Mouse (Mus musculus): ENCODE results near the gene Cuedc2. TPM values are rescaled to one million over a fixed set of nuclear protein-coding genes. Genes with fewer than 3 reads are reported as not detected.
A peak's percentile ranks its signal among the peaks of the same experiment; 100 is the strongest.

Gene Cuedc2
- total and polyA plus RNA-seq, 2 experiments from 2014 or later: 91.7 to 129 TPM

DNA sequence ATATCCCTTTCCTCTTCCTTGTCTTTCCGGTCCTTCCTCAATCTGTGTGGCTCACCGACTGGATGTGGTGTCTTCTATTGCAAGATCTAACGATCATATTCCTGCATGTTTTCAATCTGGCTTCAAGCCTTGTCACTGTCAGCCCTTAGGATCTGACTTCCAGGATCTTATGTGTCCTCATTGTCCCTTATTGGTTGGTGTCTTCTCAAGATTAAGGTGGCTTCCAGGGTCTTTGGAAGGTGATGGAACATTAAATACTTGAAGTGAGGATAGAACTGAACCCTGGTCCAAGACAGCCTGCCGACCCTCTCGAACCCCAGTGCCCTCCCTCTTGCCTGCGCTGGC is 412 bp upstream of the Cuedc2 start:
- Histone ChIP-seq H3K4me2 (ENCODE audit: low read depth, low read length) (peak overlapping the region; percentile 45), H3K36me3 (replicated peaks; ENCODE audit: control insufficient read depth, insufficient read depth, low read length) (no peaks in the 10 kb centered on the region), H3K27me3 (ENCODE audit: control insufficient read depth, insufficient read depth, low read length) (no peaks in the 10 kb centered on the region), H3K27ac (ENCODE audit: low read depth) (peak overlapping the region; percentile 45), H3K4me1 (ENCODE audit: control insufficient read depth, insufficient read depth) (peaks cover 7% of the 10 kb centered on the region; the same call in 1 of the 2 replicates), H3K9ac (replicated peaks; ENCODE audit: low read depth, low read length) (0 out of 2 replicates have a peak overlapping the region, but pooled peaks have one; percentile 1), H3K4me3 (ENCODE audit: low read depth, low read length) (peak overlapping the region; percentile 87), H3K9me3 (replicated peaks; ENCODE audit: control insufficient read depth, low read length) (no peaks in the 10 kb centered on the region)
- ATAC-seq (ENCODE audit: insufficient read depth, low read depth): peak; percentile 25
- no peak for TF ChIP-seq CTCF (IDR thresholded peaks at IDR 0.05; ENCODE audit: low read depth)
- no peak for TF ChIP-seq EP300 (IDR thresholded peaks at IDR 0.05; ENCODE audit: low read depth)
- WGBS: 47% methylated on average over 6 of the region's 6 CpGs
- DNase-seq (ENCODE audit: low spot score): no peak

DNA sequence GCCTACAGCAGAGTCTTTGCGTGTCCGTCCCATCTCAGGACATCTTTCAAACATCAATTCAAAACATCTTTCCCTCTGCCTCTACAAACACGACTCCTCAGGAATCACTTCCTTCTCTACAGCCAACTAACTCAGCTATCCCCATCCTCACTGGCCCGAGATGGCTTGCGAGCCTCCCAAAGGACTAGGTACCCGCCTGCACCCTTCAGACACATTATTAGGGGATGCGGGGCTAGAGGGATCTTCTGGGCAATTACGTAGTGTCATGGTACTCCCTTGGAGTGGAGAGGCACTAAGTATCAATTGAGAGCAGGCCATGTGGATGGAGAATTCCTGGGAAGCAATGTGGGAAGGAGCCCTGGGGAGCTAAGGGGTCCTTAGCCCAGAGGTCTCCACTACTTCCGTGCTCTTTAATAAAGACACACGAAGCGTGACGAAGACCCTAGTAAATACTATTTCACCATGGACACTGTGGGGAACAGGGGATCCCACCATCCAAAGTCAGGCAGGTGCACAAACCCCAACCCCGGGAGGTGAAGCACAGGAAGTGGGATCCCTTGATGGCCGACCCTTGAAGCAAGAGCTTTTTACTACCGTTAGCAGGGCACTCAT is 677 bp downstream of the Cuedc2 start:
- peak overlapping the region; percentile 90 for H3K4me2 ChIP-seq (ENCODE audit: low read depth, low read length)
- TF ChIP-seq CTCF (IDR thresholded peaks at IDR 0.05; ENCODE audit: low read depth) (no peak), EP300 (IDR thresholded peaks at IDR 0.05; ENCODE audit: low read depth) (no peak)
- H3K4me1 ChIP-seq (ENCODE audit: control insufficient read depth, insufficient read depth): peaks cover 7% of the 10 kb centered on the region; the same call in 1 of the 2 replicates
- peak overlapping the region; percentile 87 for H3K4me3 ChIP-seq (ENCODE audit: low read depth, low read length)
- H3K27ac ChIP-seq (ENCODE audit: low read depth): peak overlapping the region; percentile 72
- H3K9me3 ChIP-seq (replicated peaks; ENCODE audit: control insufficient read depth, low read length): no peaks in the 10 kb centered on the region
- no peaks in the 10 kb centered on the region for H3K27me3 ChIP-seq (ENCODE audit: control insufficient read depth, insufficient read depth, low read length)
- DNase-seq (ENCODE audit: low spot score) (no peak), ATAC-seq (ENCODE audit: insufficient read depth, low read depth) (peak; percentile 3; the same call in 1 of the 2 replicates)
- WGBS: 37% methylated on average over 15 of the region's 15 CpGs
- H3K9ac ChIP-seq (replicated peaks; ENCODE audit: low read depth, low read length): peak overlapping the region; percentile 80
- H3K36me3 ChIP-seq (replicated peaks; ENCODE audit: control insufficient read depth, insufficient read depth, low read length): no peaks in the 10 kb centered on the region

DNA sequence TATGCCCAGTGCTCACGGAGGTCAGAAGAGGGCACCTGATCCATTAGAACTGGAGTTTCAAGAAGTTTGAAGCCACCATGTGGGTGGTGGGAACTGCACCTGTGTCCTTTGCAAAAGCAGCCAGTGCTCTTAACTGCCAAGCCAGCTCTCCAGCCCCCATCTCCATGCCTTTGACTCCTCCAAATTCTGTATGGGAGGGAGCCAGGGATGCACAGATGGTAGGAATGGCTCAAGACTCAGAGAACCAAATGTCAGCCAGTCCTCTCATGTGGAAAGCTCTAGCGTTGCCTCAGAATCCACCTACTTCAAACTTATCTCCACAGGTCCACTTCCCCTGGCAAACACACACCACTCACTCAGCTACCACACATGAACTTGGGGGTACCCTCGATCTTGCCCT is 4.6 kb downstream of the Cuedc2 start:
- no peak overlapping the region for H3K4me2 ChIP-seq (ENCODE audit: low read depth, low read length)
- WGBS: 79% methylated on average over 3 of the region's 3 CpGs
- H3K9me3 ChIP-seq (replicated peaks; ENCODE audit: control insufficient read depth, low read length): no peaks in the 10 kb centered on the region
- peaks cover 20% of the 10 kb centered on the region for H3K36me3 ChIP-seq (replicated peaks; ENCODE audit: control insufficient read depth, insufficient read depth, low read length)
- DNase-seq (ENCODE audit: low spot score) (no peak), ATAC-seq (ENCODE audit: insufficient read depth, low read depth) (no peak)
- H3K4me1 ChIP-seq (ENCODE audit: control insufficient read depth, insufficient read depth): peaks cover 14% of the 10 kb centered on the region
- H3K9ac ChIP-seq (replicated peaks; ENCODE audit: low read depth, low read length): no peak overlapping the region
- H3K27ac ChIP-seq (ENCODE audit: low read depth): no peak overlapping the region
- no peaks in the 10 kb centered on the region for H3K27me3 ChIP-seq (ENCODE audit: control insufficient read depth, insufficient read depth, low read length)
- H3K4me3 ChIP-seq (ENCODE audit: low read depth, low read length): no peak overlapping the region
- TF ChIP-seq EP300 (IDR thresholded peaks at IDR 0.05; ENCODE audit: low read depth) (no peak), CTCF (IDR thresholded peaks at IDR 0.05; ENCODE audit: low read depth) (no peak)

DNA sequence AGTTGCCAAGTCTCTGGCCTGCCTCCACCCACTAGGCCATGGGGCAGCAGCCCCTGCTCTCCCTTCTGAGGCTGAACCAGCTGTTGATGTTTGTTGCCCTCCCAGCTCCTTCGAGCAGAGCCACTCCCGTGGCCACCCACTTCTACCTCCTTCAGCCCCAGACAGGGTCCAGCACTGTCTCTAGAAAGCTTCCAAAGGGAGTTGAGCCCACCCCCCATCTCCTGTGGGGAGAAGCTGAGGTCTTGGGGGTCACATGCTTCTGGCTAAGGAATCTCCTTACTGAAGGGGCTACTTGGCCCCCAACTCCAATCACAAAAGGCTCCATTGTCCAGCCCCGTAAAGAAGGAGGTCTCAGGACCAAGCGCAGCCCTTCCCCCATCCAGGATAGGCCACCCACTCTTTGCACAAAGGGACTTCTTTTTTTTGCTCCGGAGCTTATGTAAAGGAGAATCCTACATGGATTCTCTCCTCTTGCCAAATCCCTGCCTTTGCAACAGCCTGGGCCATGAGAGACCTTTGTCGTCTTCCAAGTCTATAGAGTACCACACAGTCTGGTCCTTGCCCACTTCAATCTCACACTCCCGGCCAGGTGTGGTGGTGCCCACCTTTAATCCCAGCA is 5.7 kb downstream of the Cuedc2 start:
- no peaks in the 10 kb centered on the region for H3K9me3 ChIP-seq (replicated peaks; ENCODE audit: control insufficient read depth, low read length)
- H3K4me3 ChIP-seq (ENCODE audit: low read depth, low read length): no peak overlapping the region
- ATAC-seq (ENCODE audit: insufficient read depth, low read depth): no peak
- no peak for TF ChIP-seq CTCF (IDR thresholded peaks at IDR 0.05; ENCODE audit: low read depth)
- TF ChIP-seq EP300 (IDR thresholded peaks at IDR 0.05; ENCODE audit: low read depth): no peak
- H3K4me1 ChIP-seq (ENCODE audit: control insufficient read depth, insufficient read depth): peaks cover 14% of the 10 kb centered on the region
- no peak overlapping the region for H3K27ac ChIP-seq (ENCODE audit: low read depth)
- WGBS: 75% methylated on average over 7 of the region's 7 CpGs
- H3K36me3 ChIP-seq (replicated peaks; ENCODE audit: control insufficient read depth, insufficient read depth, low read length): peaks cover 20% of the 10 kb centered on the region
- no peak overlapping the region for H3K4me2 ChIP-seq (ENCODE audit: low read depth, low read length)
- no peaks in the 10 kb centered on the region for H3K27me3 ChIP-seq (ENCODE audit: control insufficient read depth, insufficient read depth, low read length)
- H3K9ac ChIP-seq (replicated peaks; ENCODE audit: low read depth, low read length): no peak overlapping the region
- DNase-seq (ENCODE audit: low spot score): no peak

DNA sequence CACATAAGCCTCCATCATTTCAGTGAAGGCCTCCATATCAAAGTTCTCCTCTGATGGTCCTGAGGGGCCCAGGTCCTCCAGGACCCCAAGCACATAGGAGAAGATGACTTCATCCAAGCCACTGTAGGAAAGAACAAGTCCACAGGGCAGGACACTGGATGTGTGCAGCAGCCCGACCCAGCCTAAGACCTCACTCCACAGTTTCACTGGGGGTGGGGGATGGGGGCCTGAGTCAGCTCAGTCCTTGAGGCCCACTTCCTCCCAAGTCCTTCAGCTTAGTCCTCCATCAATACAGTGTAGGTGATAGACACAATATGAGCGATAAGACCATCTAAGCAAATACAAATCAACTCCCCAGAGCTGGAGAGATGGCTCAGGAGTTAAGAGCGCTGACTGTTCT is 6.6 kb downstream of the Cuedc2 start:
- H3K36me3 ChIP-seq (replicated peaks; ENCODE audit: control insufficient read depth, insufficient read depth, low read length): peaks cover 20% of the 10 kb centered on the region
- TF ChIP-seq CTCF (IDR thresholded peaks at IDR 0.05; ENCODE audit: low read depth): no peak
- no peak for TF ChIP-seq EP300 (IDR thresholded peaks at IDR 0.05; ENCODE audit: low read depth)
- 84% methylated on average over 3 of the region's 3 CpGs for WGBS
- H3K4me2 ChIP-seq (ENCODE audit: low read depth, low read length): no peak overlapping the region
- no peak overlapping the region for H3K9ac ChIP-seq (replicated peaks; ENCODE audit: low read depth, low read length)
- no peaks in the 10 kb centered on the region for H3K9me3 ChIP-seq (replicated peaks; ENCODE audit: control insufficient read depth, low read length)
- H3K4me3 ChIP-seq (ENCODE audit: low read depth, low read length): no peak overlapping the region
- no peak for DNase-seq (ENCODE audit: low spot score)
- no peak overlapping the region for H3K27ac ChIP-seq (ENCODE audit: low read depth)
- peaks cover 10% of the 10 kb centered on the region for H3K4me1 ChIP-seq (ENCODE audit: control insufficient read depth, insufficient read depth)
- peaks cover 4% of the 10 kb centered on the region for H3K27me3 ChIP-seq (ENCODE audit: control insufficient read depth, insufficient read depth, low read length)
- no peak for ATAC-seq (ENCODE audit: insufficient read depth, low read depth)

Data from heart, postnatal 0 days (tissue).